Mouse (Mus musculus): ENCODE data around the gene Csl.

The Csl gene

DNA sequence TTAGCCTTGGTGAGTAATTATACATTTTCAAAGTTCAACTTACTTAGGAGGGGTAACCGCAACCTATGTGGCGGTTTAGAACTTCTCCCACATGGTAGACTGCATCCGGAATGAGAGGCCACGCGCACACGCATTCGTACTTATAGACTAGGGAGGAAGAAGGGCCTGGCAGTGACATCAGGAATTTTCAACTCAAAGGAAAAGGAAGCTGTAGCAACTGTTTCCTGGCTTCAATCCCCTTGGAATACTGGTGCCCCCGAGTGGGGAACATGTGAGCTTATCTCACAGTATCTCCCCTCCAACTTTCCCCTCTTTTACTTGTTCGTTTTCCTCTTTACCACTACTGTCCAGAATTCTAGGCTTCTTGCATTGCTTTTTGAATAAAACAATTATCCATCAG is at the start of gene Csl:
Gene Csl (minus strand): TSS at position 101 of the 400 bp plus-strand sequence.
- DNase-seq: no peak

- DNase-seq: no peak
Observed at GRCm38 (mm10) chr10:99789418-99789817, 30.0 kb upstream of the Csl start.

DNA sequence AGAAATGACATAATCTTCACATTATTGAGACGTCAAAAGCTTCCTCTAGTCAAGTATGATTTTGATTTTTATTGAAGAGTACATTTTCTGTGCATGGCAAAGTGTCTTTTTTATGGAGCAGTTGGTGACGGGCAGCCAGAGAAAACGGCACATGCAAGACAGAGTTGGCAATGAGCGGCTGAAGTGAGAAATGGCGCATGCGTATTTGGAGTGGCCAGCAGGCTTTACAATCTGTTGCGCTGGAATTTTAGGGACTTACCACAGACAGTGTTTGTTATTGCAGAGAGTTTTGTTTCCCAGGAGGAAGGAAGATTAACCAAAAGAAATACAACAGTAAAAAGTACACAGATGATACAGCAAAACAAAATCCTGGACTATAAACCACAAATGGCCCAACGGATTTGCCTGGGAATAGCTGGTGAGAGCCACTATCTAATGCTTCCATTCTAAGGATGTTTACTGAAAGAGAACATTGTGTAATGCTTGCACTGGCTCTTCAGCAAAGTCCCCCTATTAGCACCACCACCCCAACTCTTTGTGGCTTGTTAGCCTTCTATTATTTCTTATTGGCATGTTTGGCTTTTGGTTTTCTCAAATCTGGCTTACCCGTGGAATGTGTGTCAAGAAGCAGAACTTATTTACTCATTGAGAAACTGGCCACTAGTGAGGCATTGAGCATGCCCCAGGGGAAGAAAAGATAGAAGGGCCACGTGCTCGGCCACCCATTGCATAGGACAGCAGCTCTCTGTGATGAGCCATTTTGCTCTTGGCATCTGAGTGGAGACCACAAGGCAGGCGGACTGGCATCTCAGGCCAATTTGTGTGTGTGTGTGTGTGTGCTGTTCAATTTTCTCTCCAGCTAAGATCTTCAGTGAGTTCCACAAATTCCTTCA is 15.0 kb upstream of the Csl start:
- DNase-seq: no peak

GRCm38 (mm10) chr10:99750146-99750545 is 9.3 kb downstream of the Csl start:
- no peak for DNase-seq

DNA sequence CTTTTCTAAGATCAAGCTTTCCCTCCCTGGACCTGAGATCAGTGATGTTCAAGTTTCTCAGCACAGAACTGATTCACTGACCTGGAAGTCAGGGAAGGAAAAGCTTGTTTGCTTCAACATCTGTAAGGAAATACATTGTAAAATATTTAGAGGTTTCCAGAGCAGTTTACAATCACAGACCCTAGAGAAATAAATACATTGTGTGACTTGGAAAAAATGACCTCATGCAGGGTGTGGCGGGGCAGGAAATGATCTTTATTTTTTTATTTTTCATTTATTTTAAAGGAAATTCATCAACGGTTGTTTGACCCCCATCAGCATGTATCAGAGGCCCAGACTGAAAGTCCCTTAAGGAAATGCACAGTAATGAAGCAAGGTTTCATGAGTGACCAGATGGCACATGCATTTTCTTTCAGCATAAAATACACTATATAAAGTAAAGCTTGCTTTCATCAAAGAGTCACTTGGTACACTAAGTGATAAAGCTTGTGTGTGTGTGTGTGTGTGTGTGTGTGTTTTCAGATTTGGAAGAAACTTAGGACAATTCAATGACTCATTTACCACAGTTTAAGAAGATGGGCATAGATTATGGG is 10.7 kb downstream of the Csl start:
- DNase-seq: no peak

- no peak for DNase-seq
Observed at GRCm38 (mm10) chr10:99748009-99748408, 11.4 kb downstream of the Csl start.

DNA sequence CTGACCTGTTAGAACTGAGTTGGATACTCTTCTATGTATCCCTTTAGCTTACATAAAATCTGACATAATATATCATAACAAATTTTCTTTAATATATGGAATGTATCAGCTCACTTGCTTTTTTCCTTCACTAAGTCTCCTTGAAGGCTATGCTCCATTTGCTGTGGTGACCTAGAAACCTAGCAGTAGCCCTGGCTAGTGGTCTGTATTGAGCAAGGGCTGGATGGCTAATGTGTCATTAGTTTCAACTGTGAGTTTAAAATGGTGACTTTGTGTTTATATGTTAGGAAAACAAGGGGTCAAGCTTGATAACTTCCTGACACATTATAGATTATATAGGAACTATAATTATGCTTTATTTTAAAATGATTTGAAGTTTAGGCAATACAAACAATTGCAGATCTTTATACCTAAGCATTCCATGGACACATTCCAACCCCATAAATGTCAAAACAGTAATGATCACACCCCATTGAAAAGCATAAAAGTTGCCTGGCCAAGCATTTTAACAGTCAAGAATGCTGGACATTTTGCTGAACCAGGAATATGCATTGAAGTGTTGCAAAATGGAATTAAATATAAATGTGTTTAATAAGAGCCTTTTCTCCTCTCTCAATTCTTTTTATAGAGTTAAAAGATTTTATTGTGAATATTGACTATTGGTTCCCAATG is 17.7 kb downstream of the Csl start:
- DNase-seq: no peak

DNA sequence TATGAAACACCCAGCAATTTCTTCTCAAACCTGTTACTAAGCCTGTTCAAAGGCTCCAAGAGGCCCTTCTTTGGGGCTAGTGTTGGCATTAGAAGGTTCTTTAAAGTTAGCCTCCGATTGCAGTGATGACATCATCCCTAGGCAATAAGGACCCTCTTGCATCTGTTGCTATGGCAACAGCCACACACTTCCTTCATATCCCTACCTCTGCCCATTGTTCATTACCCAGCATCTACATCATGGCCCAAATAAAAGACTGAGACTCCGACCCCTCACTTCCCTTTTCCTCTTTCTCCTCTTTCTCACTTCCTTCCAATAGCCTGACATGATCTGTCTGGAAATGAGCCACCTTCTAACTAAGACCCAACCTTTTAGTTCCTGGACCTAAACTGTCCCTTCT is 46.3 kb downstream of the Csl start:
- DNase-seq: no peak

DNA sequence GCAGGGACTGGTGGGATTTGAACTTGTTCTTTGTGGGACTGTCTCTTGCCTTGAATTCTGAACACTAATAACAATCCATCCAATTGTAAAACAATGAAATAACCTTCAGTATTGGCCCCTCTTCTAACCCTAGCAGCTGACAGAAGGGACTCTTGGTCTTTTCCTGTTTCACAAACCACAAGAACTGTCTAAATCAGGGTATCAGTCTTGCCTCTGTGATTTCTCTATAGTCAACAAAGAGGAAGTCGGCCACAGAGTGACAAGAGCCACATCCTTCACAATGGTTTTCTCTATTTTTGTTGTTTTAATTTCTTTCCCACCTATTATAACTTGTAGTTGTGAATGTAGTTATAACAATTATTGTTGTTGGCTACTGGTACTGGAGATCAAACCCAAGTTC is 47.9 kb downstream of the Csl start:
- DNase-seq: no peak
